Mouse (Mus musculus): ENCODE data around the gene Agl.

Agl gene

GRCm38 (mm10) chr3:116807811-116808506, at the start of gene Agl:
Gene Agl (minus strand): TSS chr3:116808166.
- DNase-seq (ENCODE audit: low spot score in 2 of 2), result peak; percentile 91 to 95

DNA sequence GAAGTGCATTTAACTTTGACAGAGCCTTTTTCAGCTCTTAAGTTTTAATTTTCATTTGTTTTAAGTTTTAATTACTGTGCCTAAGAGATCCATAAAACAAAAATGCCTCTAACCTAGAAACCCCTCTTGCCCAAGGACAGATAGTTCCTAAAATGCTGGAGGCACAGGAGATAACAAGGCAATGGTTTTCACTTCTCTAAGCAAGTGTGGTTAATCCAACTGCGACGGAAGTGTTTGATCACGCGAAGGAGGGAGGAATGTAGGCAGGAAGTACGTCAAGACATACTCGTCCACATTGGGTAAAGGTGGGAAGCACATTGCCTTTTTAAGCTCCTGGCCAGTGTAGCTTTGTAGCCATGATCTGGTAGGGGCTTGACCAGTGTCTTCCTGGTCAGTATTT, 49.6 kb upstream of the Agl start:
- DNase-seq (ENCODE audit: low spot score in 2 of 2), result no peak

DNA sequence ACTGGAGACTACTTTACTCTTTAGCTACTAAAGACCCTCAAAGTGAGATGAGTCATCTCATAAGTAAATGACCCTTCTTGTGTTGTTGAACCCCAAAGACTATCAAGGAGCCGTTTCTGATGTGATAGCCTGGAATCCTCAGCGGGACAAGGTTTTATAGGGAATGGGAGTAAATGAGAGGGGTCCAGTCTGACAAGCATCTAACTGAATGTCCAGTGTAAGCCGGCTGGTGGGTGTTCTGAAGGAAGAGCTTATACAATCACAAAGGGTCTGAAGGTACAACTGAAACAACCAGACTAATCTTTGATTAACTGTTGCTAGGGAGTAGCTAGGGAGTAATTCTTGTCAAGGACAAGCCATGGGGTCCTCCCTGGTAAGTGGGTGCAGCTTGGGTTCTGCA, 44.5 kb upstream of the Agl start:
- DNase-seq (ENCODE audit: low spot score in 2 of 2), result no peak

GRCm38 (mm10) chr3:116850376-116850775, 42.4 kb upstream of the Agl start:
- no peak for DNase-seq (ENCODE audit: low spot score in 2 of 2)

- no peak for DNase-seq (ENCODE audit: low spot score in 2 of 2)
These were observed 41.0 kb upstream of the Agl start for GRCm38 (mm10) chr3:116848936-116849335.

- DNase-seq (ENCODE audit: low spot score in 2 of 2), result no peak
These were observed 40.1 kb upstream of the Agl start for GRCm38 (mm10) chr3:116848099-116848498.

DNA sequence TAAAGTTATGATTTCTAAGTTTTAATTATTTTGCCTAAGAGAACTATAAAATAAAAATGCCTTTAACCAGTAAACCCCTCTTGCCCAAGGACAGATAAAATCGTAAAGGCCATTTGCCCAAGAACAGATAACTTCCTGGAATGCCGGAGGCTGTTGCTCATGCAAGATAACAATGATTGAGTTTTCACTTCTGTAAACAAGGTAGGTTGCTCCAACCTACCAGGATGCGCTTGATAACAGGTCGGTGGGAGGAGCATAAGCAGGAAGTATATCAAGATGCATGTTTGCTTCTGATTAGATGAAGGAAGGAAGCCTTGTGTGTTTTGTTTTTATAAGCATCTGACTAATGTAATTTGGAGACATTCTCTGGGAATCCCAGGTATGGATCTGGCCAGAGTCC, 38.1 kb upstream of the Agl start:
- DNase-seq (ENCODE audit: low spot score in 2 of 2), result no peak

- DNase-seq (ENCODE audit: low spot score in 2 of 2), result no peak
These were observed 37.1 kb upstream of the Agl start for GRCm38 (mm10) chr3:116844880-116845579.

DNA sequence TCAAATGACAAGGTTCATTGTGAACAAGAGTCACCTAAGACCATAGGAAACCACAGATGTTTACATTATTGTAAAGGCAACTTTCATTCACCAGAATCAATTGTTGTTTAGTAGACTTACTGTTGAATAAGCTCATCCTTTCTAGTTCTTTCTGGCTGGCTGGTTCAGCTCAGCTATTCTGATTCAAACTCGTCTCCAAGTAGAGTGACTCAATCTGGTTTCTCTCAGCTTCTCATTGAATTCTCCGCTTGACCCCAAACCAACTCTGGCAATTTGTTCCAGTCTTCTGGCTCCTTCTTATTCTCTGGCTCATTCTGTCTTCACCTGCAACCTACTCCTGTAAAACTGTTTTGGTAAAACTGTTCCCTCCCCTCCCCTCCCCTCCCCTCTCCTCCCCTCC, 33.3 kb upstream of the Agl start:
- DNase-seq (ENCODE audit: low spot score in 2 of 2), result no peak

DNA sequence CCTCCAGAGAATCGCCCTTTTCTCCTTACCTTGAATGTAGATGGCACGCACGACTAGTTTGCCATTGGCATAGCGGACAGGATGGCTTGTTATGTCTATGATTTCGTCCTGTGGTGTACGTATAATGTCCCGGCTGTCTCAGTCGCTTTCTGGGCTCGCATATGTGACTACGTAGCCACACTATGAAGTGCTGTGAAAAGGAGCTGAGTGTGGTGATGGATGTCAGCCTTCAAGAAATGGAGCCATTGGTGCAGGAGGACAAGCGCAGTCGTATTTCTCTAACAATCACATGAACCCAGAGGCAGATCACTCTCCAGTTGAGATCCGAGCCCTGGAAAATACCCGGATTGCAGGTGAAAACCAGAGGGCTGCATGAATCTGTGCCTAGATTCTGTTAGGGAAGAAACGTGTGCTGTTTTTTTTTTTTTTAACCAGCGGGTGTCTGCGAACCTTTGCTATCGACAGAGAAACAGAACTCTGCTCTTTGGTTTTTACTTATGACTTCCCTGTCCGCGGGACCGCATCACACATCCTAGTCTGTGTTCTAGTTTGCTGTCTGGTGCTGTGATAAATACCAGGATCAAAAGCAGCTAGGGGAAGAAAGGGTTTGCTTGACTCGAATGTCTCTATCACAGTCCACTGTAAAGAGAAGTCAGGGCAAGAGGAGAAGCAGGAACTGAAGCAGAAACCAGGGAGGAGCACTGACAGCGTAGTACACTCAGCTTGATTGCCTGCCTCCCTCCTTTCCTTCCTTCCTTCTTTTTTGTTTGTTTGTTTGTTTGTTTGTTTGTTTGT, 28.9 kb upstream of the Agl start:
- no peak for DNase-seq (ENCODE audit: low spot score in 2 of 2)

DNA sequence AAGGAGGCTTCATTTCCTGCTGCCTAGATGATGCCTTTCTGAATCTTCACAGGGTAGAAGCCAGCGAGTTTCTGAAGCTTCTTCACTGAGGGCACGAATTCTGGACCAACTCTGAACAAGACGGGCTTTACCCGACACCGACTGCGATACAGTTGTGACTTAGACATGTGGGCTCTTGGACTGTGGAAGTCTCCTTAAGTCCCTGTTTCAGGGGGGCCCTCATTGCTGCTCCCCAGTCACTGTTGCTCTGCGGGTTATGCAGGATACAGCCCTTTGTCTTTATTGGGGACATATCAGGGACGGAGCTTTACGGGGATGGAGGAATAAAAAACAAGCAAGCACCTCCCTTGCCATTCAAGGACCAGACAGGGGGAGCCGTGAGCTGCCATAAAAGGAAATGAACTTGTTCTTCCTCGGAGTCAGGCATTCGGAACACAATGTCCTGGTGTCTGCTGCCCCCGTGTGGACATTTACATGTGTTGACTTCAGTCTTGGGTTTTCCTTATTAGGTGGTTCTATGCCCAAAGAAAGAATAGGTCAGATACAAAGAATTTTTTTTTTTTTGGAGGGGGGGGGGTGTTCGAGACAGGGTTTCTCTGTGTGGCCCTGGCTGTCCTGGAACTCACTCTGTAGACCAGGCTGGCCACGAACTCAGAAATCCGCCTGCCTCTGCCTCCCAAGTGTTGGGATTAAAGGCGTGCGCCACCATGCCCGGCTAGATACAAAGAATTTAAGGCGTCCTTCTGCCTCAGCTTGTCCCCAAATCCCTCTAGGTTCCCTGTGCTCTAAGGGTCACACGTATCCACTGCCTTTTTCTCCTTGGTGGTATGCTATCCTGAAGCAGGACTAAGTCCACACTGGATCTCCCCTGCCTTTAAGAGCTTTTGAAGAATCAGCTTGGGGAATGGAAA, 28.1 kb upstream of the Agl start:
- peak; percentile 83 to 91 for DNase-seq (ENCODE audit: low spot score in 2 of 2)

DNA sequence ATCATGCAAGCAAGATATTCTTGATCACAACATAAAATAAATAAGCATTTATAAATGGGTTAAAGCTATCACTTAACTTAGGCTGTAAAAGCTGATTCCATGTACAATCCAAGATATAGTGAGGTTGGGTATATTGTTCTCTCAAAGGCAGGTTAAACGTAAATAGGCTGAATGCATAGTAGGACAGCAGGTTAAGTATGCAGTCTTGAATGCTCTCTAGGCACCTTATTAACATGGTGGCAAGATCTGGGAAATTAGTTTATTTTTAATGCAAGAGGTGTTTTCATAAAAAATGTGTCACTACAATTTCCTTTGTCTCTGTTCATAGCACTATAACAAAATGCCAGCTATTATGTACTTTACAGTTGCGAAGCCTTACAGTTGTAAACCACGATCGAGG, 27.4 kb upstream of the Agl start:
- no peak for DNase-seq (ENCODE audit: low spot score in 2 of 2)

- no peak for DNase-seq (ENCODE audit: low spot score in 2 of 2)
These were observed 26.3 kb upstream of the Agl start for GRCm38 (mm10) chr3:116834241-116834640.

DNA sequence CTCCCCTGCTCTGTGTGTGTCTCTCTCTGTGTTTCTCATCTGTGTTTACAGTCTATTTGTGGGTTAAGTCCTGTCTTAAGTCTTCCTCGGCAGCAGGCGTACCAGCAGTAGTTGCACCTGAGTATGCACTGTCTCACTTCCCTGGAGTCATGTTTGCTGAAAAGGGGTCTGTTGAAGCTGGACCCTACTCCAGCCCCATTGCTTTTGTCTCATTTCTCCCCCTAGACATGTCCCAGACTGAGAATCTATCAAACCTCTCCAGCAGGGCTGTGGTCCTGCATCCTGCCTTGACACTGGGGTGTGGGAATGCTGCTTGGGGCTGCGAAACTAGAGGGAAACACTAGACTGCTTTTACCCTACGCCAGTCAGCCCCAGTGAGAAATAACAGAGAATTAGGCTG, 25.5 kb upstream of the Agl start:
- DNase-seq (ENCODE audit: low spot score in 2 of 2), result no peak

DNA sequence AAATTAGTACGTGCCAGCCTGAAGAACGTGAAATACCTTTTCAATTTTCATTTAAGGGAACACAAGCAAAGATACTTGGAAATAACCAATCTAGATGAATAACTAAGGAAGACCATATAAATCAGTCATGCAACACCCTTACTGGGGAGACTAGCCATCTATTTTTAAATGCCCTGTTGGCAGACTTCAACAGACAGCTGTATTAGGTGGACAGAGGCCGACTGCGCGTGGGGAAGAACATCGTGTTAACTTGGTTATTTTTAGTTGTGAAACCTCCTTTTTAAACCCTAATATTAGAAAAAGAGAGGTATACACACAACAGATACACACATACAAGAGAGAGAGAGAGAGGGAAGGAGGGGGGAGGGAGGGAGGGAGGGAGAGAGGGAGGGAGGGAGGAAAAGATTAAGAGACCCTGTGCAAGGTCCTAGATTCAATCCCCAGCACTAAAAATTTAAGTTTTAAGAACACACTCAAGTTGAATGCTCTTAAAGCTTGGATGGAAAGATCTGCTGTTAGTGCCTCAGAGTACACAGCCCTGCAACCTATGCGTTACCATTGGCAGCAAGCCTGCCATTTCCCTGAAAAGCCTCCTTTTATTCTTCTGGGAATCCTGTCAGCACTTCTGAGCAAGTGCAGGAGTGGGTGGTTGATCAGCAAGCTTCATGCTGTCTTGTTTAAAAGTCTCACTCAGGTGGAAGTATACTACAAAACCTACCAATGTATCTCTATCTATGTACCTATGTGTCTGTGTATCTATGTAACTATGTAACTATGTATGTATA, 24.8 kb upstream of the Agl start:
- DNase-seq (ENCODE audit: low spot score in 2 of 2), result no peak

GRCm38 (mm10) chr3:116831324-116831723, 23.4 kb upstream of the Agl start:
- no peak for DNase-seq (ENCODE audit: low spot score in 2 of 2)

DNA sequence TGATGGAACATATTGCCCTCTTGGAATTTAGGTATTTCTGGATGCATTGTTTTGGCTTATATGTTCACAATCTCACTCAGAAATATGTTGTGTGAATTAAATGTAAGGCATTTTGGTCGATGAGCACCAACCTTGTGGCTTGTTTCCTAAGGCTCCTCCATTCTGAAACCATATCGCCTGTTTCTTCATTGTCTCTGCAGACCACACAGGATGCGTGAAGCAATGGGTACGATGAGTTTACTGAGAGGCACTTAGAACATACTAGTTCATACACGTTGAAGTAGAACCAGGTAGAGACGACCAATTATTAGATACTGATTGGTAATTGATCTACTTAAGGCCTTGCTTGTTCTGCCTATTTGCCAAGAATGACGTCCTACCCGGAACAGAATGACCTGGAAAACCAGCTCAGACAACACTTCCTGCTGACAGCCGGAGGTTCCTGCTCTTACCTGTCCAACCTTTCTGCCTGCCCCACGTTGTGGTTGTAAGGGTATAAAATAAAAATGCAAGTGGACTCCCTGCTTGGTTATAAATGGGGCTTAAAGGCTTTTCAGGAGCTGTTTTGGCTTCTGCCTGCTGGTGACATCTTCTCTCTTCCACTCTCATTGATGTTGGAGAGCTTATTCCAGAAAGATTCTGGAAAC, 21.4 kb upstream of the Agl start:
- no peak for DNase-seq (ENCODE audit: low spot score in 2 of 2)

GRCm38 (mm10) chr3:116826471-116827215, 18.7 kb upstream of the Agl start:
- DNase-seq (ENCODE audit: low spot score in 2 of 2), result no peak

GRCm38 (mm10) chr3:116817231-116817630, 9.3 kb upstream of the Agl start:
- no peak for DNase-seq (ENCODE audit: low spot score in 2 of 2)

All from spleen, postnatal 4 days (tissue).